Mouse (Mus musculus) layer of hippocampus, adult 9-11 months (tissue): Measurements from ENCODE around the gene Pom121l2.

ENCODE experiments used
- DNase-seq: peaks from one replicate; pipeline ENCODE4 v3.0.0; 2022

Pom121l2 gene

GRCm38 (mm10) chr13:21980981-21981802, at the start of gene Pom121l2:
TSS of gene Pom121l2 (plus strand) at chr13:21981194.
- no peak for DNase-seq

DNA sequence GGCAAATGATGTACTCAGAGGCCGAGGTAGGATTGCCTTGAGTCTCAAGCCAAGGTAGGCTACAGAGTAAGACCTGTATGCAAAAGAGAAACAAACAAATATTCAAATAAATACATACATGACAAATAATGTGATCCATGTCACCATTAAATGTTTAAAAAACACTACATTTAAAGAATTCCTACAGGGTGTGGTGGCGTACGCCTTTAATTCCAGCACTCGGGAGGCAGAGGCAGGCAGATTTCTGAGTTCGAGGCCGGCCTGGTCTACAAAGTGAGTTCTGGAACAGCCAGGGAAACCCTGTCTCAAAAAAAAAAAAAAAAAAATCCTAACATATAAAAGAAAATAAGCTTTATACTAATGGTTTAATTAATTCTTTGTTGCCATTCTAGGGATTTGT, 49.3 kb upstream of the Pom121l2 start:
- no peak for DNase-seq

GRCm38 (mm10) chr13:21933626-21934548, 47.1 kb upstream of the Pom121l2 start:
- DNase-seq = no peak

GRCm38 (mm10) chr13:21934982-21935791, 45.8 kb upstream of the Pom121l2 start:
- no peak for DNase-seq

DNA sequence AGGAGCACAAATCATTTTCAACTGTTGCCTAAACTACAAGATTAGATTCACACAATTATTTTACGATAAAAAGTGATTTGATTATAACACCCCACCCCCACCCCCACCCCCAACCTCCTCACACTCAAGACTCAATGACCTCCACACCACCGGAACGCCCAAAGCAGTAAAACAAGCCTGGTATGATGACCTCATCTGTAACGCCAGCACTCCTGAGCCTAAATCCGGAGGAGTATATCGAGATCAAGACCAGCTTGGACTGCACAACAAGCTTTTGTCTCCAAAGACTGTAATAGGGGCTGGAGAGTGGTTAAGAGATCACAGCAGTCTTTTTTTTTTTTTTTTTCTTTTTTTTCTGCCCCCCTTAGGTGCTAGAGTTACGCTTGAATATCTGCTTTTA, 45.2 kb upstream of the Pom121l2 start:
- no peak for DNase-seq

DNA sequence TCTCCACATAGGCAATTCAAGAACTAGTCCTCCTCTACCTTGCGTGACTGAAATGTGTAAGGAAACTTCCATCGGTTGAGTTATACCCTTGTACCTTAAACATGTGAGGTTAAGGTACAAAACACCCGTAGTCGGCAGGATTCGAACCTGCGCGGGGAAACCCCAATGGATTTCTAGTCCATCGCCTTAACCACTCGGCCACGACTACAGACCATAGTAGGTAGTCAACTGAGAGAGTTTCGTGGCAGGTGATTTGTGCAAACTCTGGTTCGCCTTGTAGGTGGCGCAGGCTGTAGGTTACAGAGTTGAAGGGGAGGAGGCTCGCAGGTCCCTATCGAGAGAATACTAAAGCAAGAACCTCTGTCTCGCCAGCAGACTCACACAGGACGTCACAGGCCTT, 44.0 kb upstream of the Pom121l2 start:
- DNase-seq = no peak

GRCm38 (mm10) chr13:21940213-21940612, 40.8 kb upstream of the Pom121l2 start:
- peak; percentile 85 for DNase-seq

GRCm38 (mm10) chr13:21940811-21941321, 40.1 kb upstream of the Pom121l2 start:
- DNase-seq = peak; percentile 76

DNA sequence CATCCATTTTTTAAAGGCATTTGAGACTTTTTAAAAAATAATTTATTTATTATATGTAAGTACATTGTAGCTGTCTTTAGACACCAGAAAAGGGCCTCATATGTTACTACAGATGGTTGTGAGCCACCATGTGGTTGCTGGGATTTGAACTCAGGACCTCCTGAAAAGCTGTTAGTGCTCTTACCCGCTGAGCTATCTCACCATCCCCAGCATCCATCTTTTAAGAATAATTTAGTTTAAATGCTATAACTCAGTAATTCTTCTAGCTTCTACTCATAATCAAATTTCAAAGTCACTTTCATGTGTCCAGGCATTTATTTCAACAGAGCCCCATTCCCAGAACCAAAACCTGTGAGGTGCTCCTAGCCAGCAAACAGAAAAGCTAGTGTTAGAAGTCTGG, 37.4 kb upstream of the Pom121l2 start:
- DNase-seq = no peak

DNA sequence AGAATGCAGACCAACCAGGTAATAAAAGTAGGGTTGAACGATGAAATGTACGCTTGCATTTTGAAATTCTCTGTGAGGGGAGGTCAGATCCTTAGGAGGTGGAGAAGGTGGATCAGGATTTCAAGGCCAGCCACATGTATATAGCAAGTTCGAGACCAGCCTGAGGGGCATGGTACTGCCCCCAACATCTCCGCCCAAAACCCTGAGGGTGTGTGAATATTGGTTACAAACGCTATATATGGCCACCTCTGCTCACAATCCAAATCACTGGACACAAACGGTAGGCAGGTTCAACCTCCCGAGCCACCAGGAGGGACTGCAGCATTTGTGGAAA, 36.4 kb upstream of the Pom121l2 start:
- DNase-seq = no peak

DNA sequence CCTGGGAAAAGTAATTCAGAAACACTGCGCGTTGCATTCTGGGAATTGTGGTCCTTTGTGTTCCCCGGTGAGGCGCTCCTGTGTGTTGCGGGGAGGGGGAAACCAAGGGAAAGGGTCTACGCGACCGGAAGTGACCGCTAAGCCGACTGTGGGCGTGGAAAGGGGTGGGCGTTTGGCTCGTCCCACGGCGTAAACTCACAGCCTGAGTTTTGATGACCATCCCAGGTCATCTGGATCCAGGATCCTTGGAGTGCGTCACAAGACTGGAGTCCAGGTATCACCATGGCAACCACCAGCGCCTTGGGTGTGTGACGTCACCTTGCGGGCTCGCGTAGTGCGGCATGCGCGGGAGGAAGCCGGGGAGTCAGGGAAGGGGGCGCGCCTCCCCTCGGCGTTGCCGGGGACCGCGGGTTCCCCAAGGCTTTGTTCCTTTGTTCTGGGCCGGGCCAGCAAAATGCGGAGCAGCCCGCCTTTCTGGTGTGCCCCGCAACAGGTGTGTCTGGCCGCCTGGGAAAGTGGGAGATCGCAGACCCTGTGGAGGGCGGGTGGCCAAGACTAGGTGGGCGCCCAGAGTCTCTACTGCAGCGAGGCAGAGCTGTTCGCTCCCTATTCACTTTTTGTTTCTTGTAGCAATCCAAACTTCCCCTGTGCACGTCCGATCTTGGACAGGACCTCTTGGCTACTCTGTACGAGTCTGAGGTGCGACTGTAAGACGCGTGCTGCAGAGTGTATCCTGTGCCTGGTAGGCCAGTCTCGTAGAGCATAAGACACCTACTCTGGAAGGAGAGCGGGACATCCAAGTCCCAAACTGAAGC, 35.9 kb upstream of the Pom121l2 start, which contains the start of gene Zfp184:
Gene Zfp184, plus strand, starts transcription at position 169 of the 815 bp plus-strand sequence.
- DNase-seq = peak; percentile 88

- DNase-seq = no peak
Measured at GRCm38 (mm10) chr13:21969269-21969668, 11.7 kb upstream of the Pom121l2 start.

GRCm38 (mm10) chr13:21969816-21970215, 11.2 kb upstream of the Pom121l2 start:
- no peak for DNase-seq

DNA sequence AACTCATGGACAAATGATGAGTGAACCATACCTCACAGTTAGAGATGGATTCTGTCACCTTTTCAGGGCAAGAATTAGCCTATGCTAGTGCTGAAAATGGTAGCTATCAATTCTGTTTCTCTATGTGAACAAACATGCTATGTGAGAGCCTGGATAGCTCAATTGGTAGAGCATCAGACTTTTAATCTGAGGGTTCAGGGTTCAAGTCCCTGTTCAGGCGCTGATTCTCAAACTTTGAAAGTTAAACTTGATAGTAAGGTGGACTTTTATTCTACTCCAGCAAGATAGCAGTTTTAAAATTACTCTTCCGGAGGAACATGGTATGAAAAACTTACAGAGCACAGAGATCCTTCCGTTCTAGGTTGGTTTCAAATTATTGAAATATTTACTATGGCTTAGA, 9.4 kb upstream of the Pom121l2 start:
- no peak for DNase-seq

GRCm38 (mm10) chr13:21974221-21974725, 6.7 kb upstream of the Pom121l2 start:
- peak; percentile 59 for DNase-seq

DNA sequence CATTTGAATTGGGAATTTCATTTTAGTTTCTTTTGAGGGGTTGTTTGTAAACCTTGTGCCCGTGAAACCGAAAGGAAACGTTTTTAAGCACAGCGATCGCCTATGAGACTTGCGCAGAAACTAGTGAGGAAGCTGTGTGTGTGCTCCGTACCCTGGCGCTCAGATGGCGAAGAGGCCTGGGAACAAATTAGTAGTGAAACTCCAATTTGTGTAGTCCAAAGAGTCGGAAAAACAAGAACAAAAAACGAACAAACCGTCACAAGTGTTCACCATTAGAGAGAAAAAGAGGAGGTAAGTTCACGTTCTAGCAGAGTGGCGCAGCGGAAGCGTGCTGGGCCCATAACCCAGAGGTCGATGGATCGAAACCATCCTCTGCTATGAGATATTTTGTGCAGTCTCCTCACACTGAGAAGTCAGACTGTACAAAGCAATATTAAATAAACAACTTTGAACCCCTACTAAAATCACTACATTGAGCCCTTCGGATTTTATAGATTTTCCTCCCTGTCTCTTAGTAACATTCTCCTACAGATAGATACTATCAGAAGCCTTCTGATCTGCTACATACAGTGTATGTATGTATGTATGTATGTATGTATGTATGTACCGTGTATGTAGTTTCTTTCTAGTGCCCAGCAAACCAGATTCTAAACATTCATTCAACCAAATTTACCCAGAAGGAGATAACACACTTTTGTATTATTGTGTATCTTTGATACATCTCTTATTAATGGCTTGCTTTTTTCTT, 6.1 kb upstream of the Pom121l2 start:
- DNase-seq = peak; percentile 42

DNA sequence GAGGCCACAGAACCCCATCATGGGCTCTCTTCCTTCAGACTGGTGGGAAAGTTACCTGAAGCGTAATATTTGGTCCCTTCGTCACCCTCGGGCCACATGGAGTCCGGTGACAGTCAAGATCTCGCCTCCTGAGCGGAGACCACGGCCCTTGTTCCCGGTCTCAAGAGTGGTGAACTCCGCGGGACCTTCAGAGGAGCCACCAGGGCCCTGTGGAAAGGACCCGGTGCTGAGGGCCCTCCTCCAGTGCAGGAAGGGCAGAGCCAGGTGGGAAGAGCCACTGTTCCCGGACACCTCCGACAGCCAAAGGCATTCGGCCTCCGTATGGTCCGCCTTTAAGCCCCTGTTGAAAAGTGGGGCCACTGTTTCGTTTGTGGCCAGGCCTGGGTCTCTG, 804 bp downstream of the Pom121l2 start:
- DNase-seq = no peak

- no peak for DNase-seq
Measured at GRCm38 (mm10) chr13:21984486-21984885, 3.5 kb downstream of the Pom121l2 start.

- DNase-seq = no peak
Measured at GRCm38 (mm10) chr13:21992550-21992949, 11.6 kb downstream of the Pom121l2 start.

DNA sequence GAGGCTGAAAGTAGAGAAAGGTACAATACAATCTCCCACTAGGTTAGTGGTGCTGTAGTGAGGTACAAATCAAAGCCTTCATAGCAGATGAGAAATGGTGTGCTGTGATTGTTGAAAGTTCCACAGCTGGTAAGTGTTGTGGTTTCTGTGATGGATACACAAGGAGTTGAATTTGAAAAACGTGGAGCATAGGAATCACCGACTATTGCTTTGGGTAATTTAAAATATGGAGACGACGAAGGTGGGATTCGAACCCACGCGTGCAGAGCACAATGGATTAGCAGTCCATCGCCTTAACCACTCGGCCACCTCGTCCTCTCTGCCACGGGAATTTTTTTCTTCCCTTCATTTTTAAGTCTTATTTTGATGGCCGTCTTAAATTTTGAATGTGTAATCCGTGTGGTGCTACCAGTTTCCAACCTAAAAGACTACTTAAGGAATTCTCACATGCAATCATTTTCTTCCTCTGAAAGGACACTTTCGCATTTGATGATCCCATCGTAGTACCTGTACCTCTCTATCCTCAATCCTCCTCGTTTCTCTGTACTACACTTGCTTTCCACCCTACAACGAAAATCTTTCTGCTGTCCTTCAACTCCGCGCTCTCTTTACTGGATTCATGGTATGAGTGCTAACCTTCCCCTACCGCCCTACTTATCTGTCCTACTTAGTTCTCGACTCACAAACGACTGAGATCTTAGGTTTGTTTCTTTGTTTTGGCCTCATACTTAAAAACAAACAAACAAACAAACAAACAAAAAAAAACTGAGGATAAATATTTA, 13.2 kb downstream of the Pom121l2 start:
- DNase-seq = no peak
